Mouse (Mus musculus): ENCODE measurements around the gene Bglap2. TPM values are rescaled to one million over a fixed set of nuclear protein-coding genes. Genes with fewer than 3 reads are reported as not detected.

Gene Bglap2
- polyA plus RNA-seq, 1 experiment from 2014 or later = 20.1 TPM

DNA sequence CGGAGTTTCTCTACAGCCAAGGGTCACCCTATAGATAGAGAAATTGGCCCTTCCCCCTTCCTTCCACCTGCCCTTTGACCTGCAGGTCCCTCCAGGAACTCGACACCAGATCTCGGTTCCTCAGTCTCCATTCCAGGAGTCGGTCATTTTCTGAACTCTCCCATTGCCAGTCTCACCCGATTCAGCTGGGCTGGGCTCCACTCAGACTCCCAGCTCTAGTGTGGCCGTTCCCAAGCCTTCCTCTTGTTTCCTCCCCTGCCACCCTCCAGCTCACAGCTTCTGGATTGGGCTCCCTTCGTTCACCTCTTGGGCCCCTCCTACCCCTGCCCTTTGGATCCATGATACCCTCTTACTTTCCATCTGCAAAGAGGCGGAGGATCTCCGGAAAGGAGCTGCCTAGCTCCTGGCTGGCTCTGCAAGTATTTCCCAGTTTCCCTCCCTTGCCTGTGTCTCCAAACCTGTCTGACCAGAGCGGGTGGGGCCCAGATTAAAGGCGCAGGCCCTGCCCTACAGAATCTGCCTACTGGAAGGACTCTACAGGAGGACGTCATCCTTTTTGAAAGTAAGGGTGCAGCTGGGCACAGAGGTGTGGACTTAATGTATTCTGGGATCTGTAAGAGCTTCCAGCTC is 44.4 kb downstream of the Bglap2 start:
- peaks cover 6% of the 10 kb centered on the region; the same call in 1 of the 2 replicates for H3K36me3 ChIP-seq (ENCODE audit: control insufficient read depth, insufficient read depth, low read length)
- H3K9me3 ChIP-seq (ENCODE audit: control insufficient read depth, low read length) = no peaks in the 10 kb centered on the region
- peak overlapping the region; percentile 63 for H3K9ac ChIP-seq (ENCODE audit: low read length)
- H3K4me3 ChIP-seq (ENCODE audit: low read depth, low read length) = peak overlapping the region; percentile 37
- H3K27ac ChIP-seq (replicated peaks) = peak overlapping the region; percentile 95
- no peak for TF ChIP-seq CTCF (IDR thresholded peaks at IDR 0.05; ENCODE audit: low read depth)
- TF ChIP-seq EP300 (optimal IDR thresholded peaks at IDR 0.05) = peak; percentile 77
- no peaks in the 10 kb centered on the region for H3K27me3 ChIP-seq (ENCODE audit: control insufficient read depth, insufficient read depth, low read length)
- 38% methylated on average over 12 of the region's 12 CpGs for WGBS
- peaks cover 3% of the 10 kb centered on the region; the same call in 1 of the 2 replicates for H3K4me1 ChIP-seq (replicated peaks; ENCODE audit: control insufficient read depth, insufficient read depth)
- DNase-seq (ENCODE audit: low spot score) (peak; percentile 91), ATAC-seq (ENCODE audit: low FRiP score, low TSS enrichment) (peak; percentile 84)
- peak overlapping the region; percentile 52 for H3K4me2 ChIP-seq (replicated peaks; ENCODE audit: low read depth)

DNA sequence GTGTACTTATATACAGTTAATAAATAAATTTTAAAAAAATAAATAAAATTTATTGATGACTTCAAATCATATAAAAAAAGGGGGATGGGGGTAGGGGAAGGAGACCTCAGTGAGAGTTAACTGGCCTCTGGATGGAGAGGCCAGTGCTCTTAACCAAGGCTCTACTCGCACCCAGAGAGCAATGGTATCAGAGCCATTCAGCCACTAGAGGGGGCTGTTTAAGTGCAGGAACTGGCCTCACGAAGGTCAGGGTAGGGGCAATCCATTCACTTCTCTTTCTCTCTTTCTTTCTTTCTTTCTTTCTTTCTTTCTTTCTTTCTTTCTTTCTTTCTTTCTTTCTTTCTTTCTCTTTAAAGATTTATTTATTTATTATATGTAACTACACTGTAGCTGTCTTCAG is 47.2 kb downstream of the Bglap2 start:
- H3K4me3 ChIP-seq (ENCODE audit: low read depth, low read length) = no peak overlapping the region
- ATAC-seq (ENCODE audit: low FRiP score, low TSS enrichment) (no peak), DNase-seq (ENCODE audit: low spot score) (peak; percentile 61)
- H3K27me3 ChIP-seq (ENCODE audit: control insufficient read depth, insufficient read depth, low read length) = no peaks in the 10 kb centered on the region
- no peaks in the 10 kb centered on the region for H3K4me1 ChIP-seq (replicated peaks; ENCODE audit: control insufficient read depth, insufficient read depth)
- 42% methylated on average over 2 of the region's 2 CpGs for WGBS
- H3K4me2 ChIP-seq (replicated peaks; ENCODE audit: low read depth) = no peak overlapping the region
- H3K9me3 ChIP-seq (ENCODE audit: control insufficient read depth, low read length) = no peaks in the 10 kb centered on the region
- H3K36me3 ChIP-seq (ENCODE audit: control insufficient read depth, insufficient read depth, low read length) = peaks cover 9% of the 10 kb centered on the region
- H3K27ac ChIP-seq (replicated peaks) = no peak overlapping the region
- TF ChIP-seq EP300 (optimal IDR thresholded peaks at IDR 0.05) (no peak), CTCF (IDR thresholded peaks at IDR 0.05; ENCODE audit: low read depth) (peak; percentile 74)
- no peak overlapping the region for H3K9ac ChIP-seq (ENCODE audit: low read length)

DNA sequence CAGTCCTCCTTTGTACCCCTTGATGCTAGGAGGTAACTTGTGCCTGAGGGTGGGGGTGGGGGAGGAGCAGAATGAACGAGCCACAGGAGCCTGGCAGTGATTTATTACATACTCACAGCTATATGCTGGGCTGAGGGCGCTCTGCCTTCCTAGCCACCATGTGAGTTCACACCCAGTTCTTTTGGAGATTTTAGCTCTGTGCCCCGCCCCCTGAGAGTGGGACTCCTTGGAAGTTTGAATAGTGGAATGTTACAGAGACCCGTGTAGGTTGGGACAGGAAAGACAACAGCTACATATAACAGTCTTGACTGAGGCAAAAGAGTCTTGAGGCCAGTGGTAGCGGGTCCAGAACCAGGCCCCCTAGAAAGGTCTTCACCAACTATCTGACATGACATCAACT is 49.5 kb downstream of the Bglap2 start:
- DNase-seq (ENCODE audit: low spot score) (no peak), ATAC-seq (ENCODE audit: low FRiP score, low TSS enrichment) (no peak)
- Histone ChIP-seq H3K36me3 (ENCODE audit: control insufficient read depth, insufficient read depth, low read length) (peaks cover 9% of the 10 kb centered on the region), H3K27me3 (ENCODE audit: control insufficient read depth, insufficient read depth, low read length) (no peaks in the 10 kb centered on the region), H3K4me2 (replicated peaks; ENCODE audit: low read depth) (no peak overlapping the region), H3K4me3 (ENCODE audit: low read depth, low read length) (no peak overlapping the region), H3K4me1 (replicated peaks; ENCODE audit: control insufficient read depth, insufficient read depth) (peaks cover 3% of the 10 kb centered on the region; the same call in 1 of the 2 replicates), H3K9me3 (ENCODE audit: control insufficient read depth, low read length) (no peaks in the 10 kb centered on the region), H3K27ac (replicated peaks) (no peak overlapping the region), H3K9ac (ENCODE audit: low read length) (no peak overlapping the region)
- TF ChIP-seq EP300 (optimal IDR thresholded peaks at IDR 0.05) (no peak), CTCF (IDR thresholded peaks at IDR 0.05; ENCODE audit: low read depth) (no peak)
- 53% methylated on average over 5 of the region's 5 CpGs for WGBS

Other genes with a start within 250 kb of the Bglap2 start
- 10.6 and 13.0 TPM in 2 replicates for gene Mef2d, start 236.3 kb downstream of the Bglap2 start, polyA plus RNA-seq (2015; fragmentation: Nextera tagmentation; extraction: Ambion mirVana)
- gene Rhbg, start 124.0 kb downstream of the Bglap2 start, polyA plus RNA-seq (2015; fragmentation: Nextera tagmentation; extraction: Ambion mirVana) = 19.4 and 27.0 TPM in 2 replicates
- 0.36 and 2.0 TPM in 2 replicates for gene Gm38392, start 91.5 kb downstream of the Bglap2 start, polyA plus RNA-seq (2015; fragmentation: Nextera tagmentation; extraction: Ambion mirVana)
- 9.1 and 9.3 TPM in 2 replicates for gene Tsacc, start 81.7 kb downstream of the Bglap2 start, polyA plus RNA-seq (2015; fragmentation: Nextera tagmentation; extraction: Ambion mirVana)
- 230 and 233 TPM in 2 replicates for gene Cct3, start 81.6 kb downstream of the Bglap2 start, polyA plus RNA-seq (2015; fragmentation: Nextera tagmentation; extraction: Ambion mirVana)
- 161 and 166 TPM in 2 replicates for gene Glmp, start 53.7 kb downstream of the Bglap2 start, polyA plus RNA-seq (2015; fragmentation: Nextera tagmentation; extraction: Ambion mirVana)
- gene Tmem79, start 42.6 kb downstream of the Bglap2 start, polyA plus RNA-seq (2015; fragmentation: Nextera tagmentation; extraction: Ambion mirVana) = 51.9 and 54.1 TPM in 2 replicates
- 15.9 and 19.0 TPM in 2 replicates for gene Smg5, start 42.4 kb downstream of the Bglap2 start, polyA plus RNA-seq (2015; fragmentation: Nextera tagmentation; extraction: Ambion mirVana)
- gene Paqr6, start 14.1 kb downstream of the Bglap2 start, polyA plus RNA-seq (2015; fragmentation: Nextera tagmentation; extraction: Ambion mirVana) = 12.3 and 16.2 TPM in 2 replicates
- 199 and 225 TPM in 2 replicates for gene Bglap3, start 6.0 kb downstream of the Bglap2 start, polyA plus RNA-seq (2015; fragmentation: Nextera tagmentation; extraction: Ambion mirVana)
- 0.64 TPM in 1 of 2 replicates, not detected in the other for gene Bglap, start 5.8 kb upstream of the Bglap2 start, polyA plus RNA-seq (2015; fragmentation: Nextera tagmentation; extraction: Ambion mirVana)
- 55.6 and 58.1 TPM in 2 replicates for gene Pmf1, start 31.6 kb upstream of the Bglap2 start, polyA plus RNA-seq (2015; fragmentation: Nextera tagmentation; extraction: Ambion mirVana)
- 9.7 and 9.8 TPM in 2 replicates for gene Slc25a44, start 46.4 kb upstream of the Bglap2 start, polyA plus RNA-seq (2015; fragmentation: Nextera tagmentation; extraction: Ambion mirVana)
- 27.9 and 32.7 TPM in 2 replicates for gene Sema4a, start 82.5 kb upstream of the Bglap2 start, polyA plus RNA-seq (2015; fragmentation: Nextera tagmentation; extraction: Ambion mirVana)
- gene Lmna, start 131.3 kb upstream of the Bglap2 start, polyA plus RNA-seq (2015; fragmentation: Nextera tagmentation; extraction: Ambion mirVana) = 250 and 267 TPM in 2 replicates
- 3.3 and 3.4 TPM in 2 replicates for gene Mex3a, start 153.7 kb upstream of the Bglap2 start, polyA plus RNA-seq (2015; fragmentation: Nextera tagmentation; extraction: Ambion mirVana)
- 252 and 271 TPM in 2 replicates for gene Rab25, start 169.6 kb upstream of the Bglap2 start, polyA plus RNA-seq (2015; fragmentation: Nextera tagmentation; extraction: Ambion mirVana)
- 154 and 157 TPM in 2 replicates for gene Lamtor2, start 174.4 kb upstream of the Bglap2 start, polyA plus RNA-seq (2015; fragmentation: Nextera tagmentation; extraction: Ambion mirVana)
- 19.5 and 21.8 TPM in 2 replicates for gene Ubqln4, start 175.1 kb upstream of the Bglap2 start, polyA plus RNA-seq (2015; fragmentation: Nextera tagmentation; extraction: Ambion mirVana)
- 257 and 271 TPM in 2 replicates for gene Ssr2, start 197.2 kb upstream of the Bglap2 start, polyA plus RNA-seq (2015; fragmentation: Nextera tagmentation; extraction: Ambion mirVana)
- 29.0 and 33.0 TPM in 2 replicates for gene Arhgef2, start 227.3 kb upstream of the Bglap2 start, polyA plus RNA-seq (2015; fragmentation: Nextera tagmentation; extraction: Ambion mirVana)